Mouse (Mus musculus) layer of hippocampus, adult 9-10 months (tissue): ENCODE results near the gene Cacna1i.

ENCODE experiments used
- DNase-seq: peaks from one replicate; pipeline ENCODE4 v3.0.0; 2022; ENCODE audit warnings: low spot score

Gene Cacna1i

DNA sequence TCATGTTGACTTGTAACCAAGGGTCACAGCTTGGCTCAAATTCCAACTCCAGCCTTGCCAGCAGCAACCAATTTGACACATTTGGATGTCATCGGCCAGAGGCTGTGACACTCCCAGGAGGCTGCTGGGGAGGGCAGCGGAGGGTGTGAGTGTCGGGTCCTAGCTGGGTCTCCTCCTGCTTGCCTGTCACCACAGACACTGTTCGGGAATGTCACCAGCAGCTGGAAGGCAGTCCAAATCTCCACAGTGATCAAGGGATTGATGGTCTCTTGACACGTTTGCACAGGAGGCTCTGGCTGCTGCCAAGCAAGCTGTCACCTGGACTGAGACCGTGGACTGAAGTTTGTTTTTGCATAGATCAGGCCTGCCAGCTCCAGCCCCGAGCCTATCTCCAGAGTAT is 123.6 kb downstream of the Cacna1i start:
- DNase-seq: no peak

DNA sequence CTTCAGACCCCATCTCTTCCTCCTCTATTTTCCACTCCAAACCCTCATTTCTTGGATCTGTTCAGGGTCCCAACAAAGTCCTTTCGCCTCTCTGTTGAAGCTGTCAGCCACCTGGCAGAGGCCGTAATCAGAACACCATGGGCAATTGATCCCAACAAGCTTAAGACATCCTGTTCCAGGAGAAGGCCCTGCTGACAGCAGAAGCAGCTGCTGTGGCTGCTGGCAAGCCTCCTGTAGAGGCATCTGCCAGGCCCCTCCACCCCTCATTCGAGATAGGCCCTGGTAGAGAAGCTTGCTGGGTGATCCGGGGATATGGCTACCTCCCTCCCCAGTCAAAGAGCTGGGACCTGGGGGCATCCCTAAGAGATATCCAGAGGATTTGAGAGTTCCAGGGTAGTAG is 126.0 kb downstream of the Cacna1i start:
- no peak for DNase-seq

DNA sequence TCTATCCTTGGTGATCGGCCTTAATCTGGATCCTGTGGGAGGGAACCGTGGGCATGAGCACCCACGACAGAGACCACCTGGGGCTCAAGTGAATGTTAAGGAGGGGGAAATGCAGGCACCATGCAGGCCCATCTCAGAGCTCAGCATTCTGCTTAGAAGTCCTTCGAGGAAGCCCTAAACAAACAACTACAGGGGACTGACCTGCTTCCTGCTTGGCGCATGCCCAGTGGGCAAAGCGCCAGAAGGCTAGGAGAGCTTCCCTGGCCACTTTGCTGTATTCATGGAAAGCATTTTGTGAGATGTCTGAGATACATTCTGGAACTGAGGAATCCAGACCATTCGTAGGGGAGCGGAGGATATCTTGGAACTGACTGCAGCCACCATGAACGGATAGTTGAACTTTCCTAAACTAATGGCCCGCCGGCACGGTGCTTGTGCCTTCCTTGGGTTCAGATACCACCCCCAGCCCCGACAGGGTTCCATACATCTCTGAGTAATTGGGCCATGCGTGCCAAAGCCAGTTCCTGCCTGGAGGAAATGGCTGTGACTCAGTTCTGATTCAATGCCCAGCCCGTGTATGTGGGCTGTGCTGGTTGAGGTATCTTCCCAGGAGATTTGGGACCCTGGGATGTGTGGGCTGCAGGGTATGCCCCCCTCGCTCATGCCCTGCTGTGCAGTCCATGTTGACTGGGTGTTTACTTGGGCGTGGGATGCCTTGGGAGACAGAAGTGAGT is 127.1 kb downstream of the Cacna1i start:
- DNase-seq: no peak

DNA sequence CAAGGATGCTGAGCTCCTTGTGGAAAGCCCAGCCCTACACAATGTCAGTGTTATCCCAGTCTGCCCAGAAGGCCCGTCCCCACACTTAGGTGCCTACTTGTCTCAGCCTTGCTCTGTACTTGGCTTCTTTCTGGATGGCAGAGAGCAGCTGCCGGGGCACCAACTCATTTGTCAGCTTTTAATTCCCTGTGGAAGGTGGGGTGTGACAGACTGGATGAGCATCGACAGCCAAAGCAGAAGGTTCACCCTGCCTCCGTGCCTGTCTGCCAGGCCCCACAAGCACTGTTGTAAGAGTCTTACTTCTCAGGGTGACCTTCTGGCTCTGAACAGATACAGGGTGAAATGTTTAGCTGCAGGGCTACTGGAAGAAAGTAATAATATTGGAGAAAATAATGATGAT is 128.1 kb downstream of the Cacna1i start:
- DNase-seq: no peak

DNA sequence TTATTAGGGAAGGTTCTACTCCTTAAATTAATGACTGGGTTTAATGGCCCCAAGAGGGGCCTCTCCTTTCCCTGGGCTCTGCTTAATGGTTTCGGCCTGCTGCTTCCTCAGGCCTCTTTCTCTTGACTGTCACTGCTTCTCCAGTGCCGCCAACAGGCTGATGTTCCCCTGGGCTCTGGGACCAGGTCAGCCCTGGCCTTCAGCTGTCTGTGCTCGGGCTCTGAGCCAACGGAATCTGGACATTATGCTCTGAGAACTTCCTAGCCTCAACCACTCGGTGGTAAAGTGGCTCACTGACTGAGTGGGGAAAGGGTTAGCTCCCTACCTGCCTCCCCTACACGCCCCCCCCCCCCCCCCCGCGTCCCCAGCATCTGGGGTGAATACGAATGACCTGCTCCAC is 130.0 kb downstream of the Cacna1i start:
- DNase-seq: no peak

DNA sequence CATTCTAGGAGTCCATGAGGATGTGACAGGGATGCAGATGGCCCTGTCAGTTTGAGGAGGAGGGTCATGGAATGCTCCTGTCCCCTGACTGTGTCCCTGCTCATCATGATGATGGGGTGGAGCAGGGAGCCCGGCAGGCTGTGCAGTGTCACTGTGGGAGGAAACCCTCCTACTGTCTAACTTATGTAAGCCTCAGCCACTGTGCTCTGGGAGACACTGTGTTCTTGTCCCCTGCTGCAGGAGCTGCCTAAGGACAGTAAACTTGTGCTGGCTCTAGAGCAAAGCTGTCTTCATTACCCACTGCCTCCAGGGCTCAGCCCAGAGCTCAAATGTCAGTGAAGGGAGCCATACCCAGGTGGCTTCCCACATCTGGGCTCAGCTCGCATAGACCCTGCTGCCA is 131.1 kb downstream of the Cacna1i start:
- DNase-seq: no peak

DNA sequence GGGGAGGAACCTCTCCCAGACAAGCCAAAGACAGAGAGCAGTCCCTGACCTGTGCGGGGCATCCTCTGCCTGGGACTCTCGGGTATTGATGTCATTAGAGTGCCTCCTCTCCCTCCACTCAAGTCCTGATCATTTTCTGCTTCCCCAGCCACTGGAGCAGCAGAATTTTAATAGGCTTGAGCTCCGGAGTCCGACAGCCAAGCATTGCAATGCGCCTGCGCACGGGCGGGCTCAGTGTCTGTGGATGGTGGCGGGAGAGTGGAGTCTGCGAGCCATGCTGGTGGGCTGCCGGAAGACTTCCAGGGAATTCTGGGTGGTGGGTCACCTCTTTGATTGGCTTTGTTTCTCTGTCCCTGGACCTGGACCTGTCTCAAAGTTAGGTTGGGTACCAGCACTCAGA is 143.3 kb downstream of the Cacna1i start:
- no peak for DNase-seq

DNA sequence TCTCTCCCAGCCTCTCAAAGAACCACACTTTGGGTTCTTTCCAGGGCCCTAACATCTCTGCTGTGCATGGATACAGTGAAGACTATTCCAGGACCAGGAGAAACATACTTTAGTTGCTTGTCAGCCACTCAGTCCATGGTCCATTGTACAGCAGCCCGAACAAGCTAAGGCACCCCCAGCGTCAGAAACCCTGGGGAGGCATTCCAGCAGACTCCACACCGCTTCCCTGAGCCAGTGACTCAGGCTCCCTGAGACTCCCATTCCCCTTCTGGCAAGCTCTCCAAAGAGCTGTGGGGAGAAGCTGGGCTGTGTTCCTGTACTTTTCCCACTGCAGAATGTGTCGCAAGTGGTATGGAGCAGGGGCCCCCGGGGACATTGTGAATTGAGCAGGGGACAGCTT is 149.9 kb downstream of the Cacna1i start:
- no peak for DNase-seq

DNA sequence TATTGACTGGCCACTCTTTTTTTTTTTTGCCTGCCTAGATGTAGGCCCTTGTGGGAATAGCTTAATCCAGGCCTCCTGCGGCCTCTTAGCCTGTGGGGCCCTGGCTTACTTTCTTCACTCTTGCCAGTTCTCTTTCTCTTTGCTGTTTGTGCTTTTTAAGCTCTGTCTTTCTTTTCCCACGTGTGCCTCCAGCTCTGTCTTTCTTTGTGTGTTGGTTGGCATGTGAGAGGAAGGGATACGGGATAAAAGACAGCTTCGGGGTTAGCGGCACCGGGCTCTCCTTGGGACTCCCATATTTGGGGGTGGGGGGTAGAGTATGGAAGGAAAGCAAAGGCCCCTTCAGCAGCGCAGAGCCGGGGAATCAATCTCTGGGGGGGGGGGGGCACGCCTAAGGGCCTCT is 151.0 kb downstream of the Cacna1i start:
- DNase-seq: no peak

DNA sequence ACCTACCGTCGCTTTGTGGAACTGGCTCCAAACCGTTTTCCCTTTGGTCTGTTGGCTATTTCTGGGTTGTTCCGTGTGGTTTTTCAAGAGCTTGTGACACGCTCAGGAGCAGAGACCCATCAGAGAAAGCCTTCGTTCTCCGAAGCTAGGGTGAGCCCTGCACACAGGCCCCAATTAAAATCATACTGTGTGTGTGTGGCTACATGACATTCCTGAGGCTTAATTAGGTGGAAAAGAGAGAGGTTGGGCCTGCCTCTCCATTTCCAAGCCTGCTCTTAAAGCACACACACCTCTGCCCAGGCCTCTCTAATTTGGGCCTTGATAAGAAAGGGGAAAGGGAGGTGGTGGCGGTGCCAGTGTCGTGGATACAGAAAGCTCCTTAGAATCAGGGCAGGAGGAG is 151.4 kb downstream of the Cacna1i start:
- DNase-seq: no peak

DNA sequence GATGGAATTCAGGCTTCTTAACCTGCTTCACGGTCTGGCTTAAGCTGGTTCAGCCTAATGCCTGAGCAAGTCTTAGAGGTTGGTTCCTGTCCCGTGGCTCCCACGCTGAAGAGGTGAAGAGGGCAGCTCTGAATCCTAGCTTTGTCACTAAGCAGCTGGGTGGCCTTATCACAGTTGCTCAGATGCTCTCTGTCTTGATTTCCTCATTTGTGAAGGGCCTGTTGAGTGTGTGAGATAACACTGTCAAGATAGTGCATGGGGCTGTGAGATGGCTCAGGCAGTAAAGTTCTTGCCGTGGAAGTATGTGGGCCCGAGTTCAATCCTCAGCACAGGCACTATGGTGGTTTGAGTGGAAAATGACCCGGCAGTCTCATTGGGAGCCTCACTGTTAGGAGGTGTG is 153.2 kb downstream of the Cacna1i start:
- DNase-seq: no peak

DNA sequence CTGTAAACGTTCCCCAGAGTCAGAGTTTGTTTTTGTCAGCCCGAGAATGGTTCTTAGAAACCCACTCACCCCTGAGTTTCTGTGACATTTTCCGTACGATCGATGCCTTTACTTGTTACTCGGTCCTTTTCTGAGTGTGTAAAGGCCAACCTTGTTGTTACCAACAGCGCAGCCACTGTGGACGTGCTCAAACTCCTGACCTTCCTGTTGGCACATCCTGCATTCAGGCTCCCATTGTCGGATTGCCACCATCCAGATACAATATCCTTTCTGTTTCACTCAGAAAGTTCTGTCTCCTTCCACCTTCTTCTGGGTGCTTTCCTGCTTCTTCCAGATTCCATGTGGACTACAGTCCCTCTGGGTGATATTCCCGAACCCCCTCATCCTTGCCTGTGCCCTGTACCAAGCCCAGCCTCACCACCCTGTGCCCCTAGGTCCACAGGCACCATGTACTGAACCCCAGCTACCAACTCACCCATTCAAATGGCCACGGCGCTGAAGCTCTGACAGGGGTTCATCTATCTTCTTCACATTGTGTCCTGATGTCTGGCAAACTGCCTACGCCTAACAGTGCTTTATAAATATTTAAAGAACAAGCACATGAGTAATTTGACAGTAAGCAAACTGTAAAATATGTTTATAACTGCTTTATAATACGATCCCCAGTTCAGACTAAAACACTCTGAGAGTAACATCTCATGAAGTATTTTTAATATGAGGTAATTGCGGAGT is 159.1 kb downstream of the Cacna1i start:
- DNase-seq: no peak
